In genomic region chr13:109686116-109686876, GRCm38 (mm10) we compare ENCODE assay signal across 8 mouse cellular contexts.
DNase-seq lines count a peak whose midpoint lies in the region; ATAC-seq and TF ChIP-seq lines count a peak whose summit lies in the region.

No protein-coding gene starts in this region.

- peaks cover 58% of the 10 kb centered on the region for H3K79me2 ChIP-seq in myocyte (ENCODE audit: control insufficient read depth, insufficient read depth)

- H3K27me3 ChIP-seq in kidney, embryonic 15.5 days, result no peaks in the 10 kb centered on the region
- no peaks in the 10 kb centered on the region for H3K27me3 ChIP-seq in intestine, postnatal 0 days (replicated peaks; ENCODE audit: control insufficient read depth, insufficient read depth, low read length)
- no peaks in the 10 kb centered on the region for H3K27me3 ChIP-seq in myocyte (ENCODE audit: control insufficient read depth, insufficient read depth, insufficient read length)

- 9% methylated on average over 4 of the region's 4 CpGs for WGBS in kidney, embryonic 15.5 days
- 9% methylated on average over 4 of the region's 4 CpGs for WGBS in intestine, postnatal 0 days

- peaks cover 22% of the 10 kb centered on the region for H3K4me1 ChIP-seq in kidney, embryonic 15.5 days
- no peaks in the 10 kb centered on the region for H3K4me1 ChIP-seq in embryonic fibroblast, embryonic 13.5 days (ENCODE audit: control insufficient read depth, insufficient read depth, low read length)
- 0 out of 2 replicates have a peak, but pooled peaks cover 3% of the 10 kb centered on the region for H3K4me1 ChIP-seq in intestine, postnatal 0 days (replicated peaks; ENCODE audit: control insufficient read depth, insufficient read depth, low read length)

- H3K27ac ChIP-seq in kidney, embryonic 15.5 days, result peak overlapping the region; percentile 86
- H3K27ac ChIP-seq in embryonic fibroblast, embryonic 13.5 days (ENCODE audit: insufficient read depth, low read length), result peak overlapping the region; percentile 78
- peak overlapping the region; percentile 84 for H3K27ac ChIP-seq in intestine, postnatal 0 days (ENCODE audit: low read depth, low read length)

- peak overlapping the region; percentile 55 for H3K4me3 ChIP-seq in kidney, embryonic 15.5 days (replicated peaks)
- H3K4me3 ChIP-seq in embryonic fibroblast, embryonic 13.5 days (ENCODE audit: insufficient read depth, low read length), result peak overlapping the region; percentile 70
- peak overlapping the region; percentile 63 for H3K4me3 ChIP-seq in intestine, postnatal 0 days (ENCODE audit: low read depth, low read length)
- peak overlapping the region; percentile 83 for H3K4me3 ChIP-seq in myocyte

- peak; percentile 36 for ATAC-seq in kidney, embryonic 15.5 days (replicated peaks; ENCODE audit: low FRiP score)
- no peak for ATAC-seq in intestine, postnatal 0 days
- ATAC-seq in activated CD4-positive, CD25-positive, alpha-beta regulatory T cell, adult 4 months, result no peak

- DNase-seq in kidney, postnatal 25 days, result no peak
- no peak for DNase-seq in adrenal gland, postnatal 10 days
- DNase-seq in cerebellum, adult 8-10 months, result no peak

- no peak overlapping the region for H3ac ChIP-seq in myocyte (ENCODE audit: control insufficient read depth, insufficient read length)

- no peaks in the 10 kb centered on the region for H3K36me3 ChIP-seq in kidney, embryonic 15.5 days
- no peaks in the 10 kb centered on the region for H3K36me3 ChIP-seq in intestine, postnatal 0 days (ENCODE audit: control insufficient read depth, insufficient read depth)
- H3K36me3 ChIP-seq in myocyte (ENCODE audit: control insufficient read depth, insufficient read depth), result no peaks in the 10 kb centered on the region

- no peaks in the 10 kb centered on the region for H3K9me3 ChIP-seq in kidney, embryonic 15.5 days (replicated peaks)
- no peaks in the 10 kb centered on the region for H3K9me3 ChIP-seq in intestine, postnatal 0 days (ENCODE audit: control insufficient read depth)

- H3K4me2 ChIP-seq in kidney, embryonic 15.5 days, result peak overlapping the region; percentile 82
- peak overlapping the region; percentile 74 for H3K4me2 ChIP-seq in intestine, postnatal 0 days (replicated peaks; ENCODE audit: low read depth)
- H3K4me2 ChIP-seq in myocyte (ENCODE audit: low read depth), result peak overlapping the region; percentile 81

- H3K9ac ChIP-seq in kidney, embryonic 15.5 days, result peak overlapping the region; percentile 52
- peak overlapping the region; percentile 62 for H3K9ac ChIP-seq in intestine, postnatal 0 days (ENCODE audit: low read depth, low read length)

- TF ChIP-seq POLR2A in embryonic fibroblast, embryonic 13.5 days (IDR thresholded peaks at IDR 0.05; ENCODE audit: low read depth, low read length), result 0 out of 2 replicates have a peak, but pooled peaks have one; percentile 12
- TF ChIP-seq POLR2A in myocyte (IDR thresholded peaks at IDR 0.05; ENCODE audit: insufficient read length, low read depth), result no peak

- no peak for TF ChIP-seq CTCF in embryonic fibroblast, embryonic 13.5 days (IDR thresholded peaks at IDR 0.05; ENCODE audit: borderline replicate concordance, insufficient read depth, low read length)
- TF ChIP-seq CTCF in intestine, postnatal 0 days (IDR thresholded peaks at IDR 0.05; ENCODE audit: low read depth), result no peak

TF ChIP-seq in myocyte, 11 proteins besides CTCF, POLR2A, EP300 and RAD21:
- TF ChIP-seq MYOG (IDR thresholded peaks at IDR 0.05; ENCODE audit: control insufficient read depth in 1 of 3, insufficient read depth in 1 of 3, insufficient read length in 2 of 3, low read depth in 2 of 3) (no peak), SRF (IDR thresholded peaks at IDR 0.05; ENCODE audit: control insufficient read depth, insufficient read length, low read depth) (no peak), CEBPB (IDR thresholded peaks at IDR 0.05; ENCODE audit: insufficient read depth, poor library complexity, severe bottlenecking) (no peak), TCF12 (IDR thresholded peaks at IDR 0.05; ENCODE audit: insufficient read depth, poor library complexity, severe bottlenecking) (no peak), MAX (IDR thresholded peaks at IDR 0.05; ENCODE audit: low read depth) (no peak), MYOD1 (IDR thresholded peaks at IDR 0.05; ENCODE audit: control insufficient read depth in 1 of 3, insufficient read length in 2 of 3, low read depth in 2 of 3) (no peak), REST (IDR thresholded peaks at IDR 0.05; ENCODE audit: insufficient read depth, insufficient read length) (no peak), E2F4 (IDR thresholded peaks at IDR 0.05; ENCODE audit: insufficient read depth) (no peak), POLR2AphosphoS2 (IDR thresholded peaks at IDR 0.05; ENCODE audit: insufficient read length, low read depth) (no peak), TCF3 (IDR thresholded peaks at IDR 0.05; ENCODE audit: insufficient read length, low read depth) (no peak), USF1 (IDR thresholded peaks at IDR 0.05; ENCODE audit: low read depth) (no peak)
TF ChIP-seq in myocyte: peak in this region for 0.
